Mouse (Mus musculus): ENCODE measurements around the gene 1700010B08Rik. TPM values are rescaled to one million over a fixed set of nuclear protein-coding genes. Genes with fewer than 3 reads are reported as not detected.
A peak's percentile ranks its signal among the peaks of the same experiment; 100 is the strongest.

The 1700010B08Rik gene
- polyA plus RNA-seq, 2 experiments, result not detected

DNA sequence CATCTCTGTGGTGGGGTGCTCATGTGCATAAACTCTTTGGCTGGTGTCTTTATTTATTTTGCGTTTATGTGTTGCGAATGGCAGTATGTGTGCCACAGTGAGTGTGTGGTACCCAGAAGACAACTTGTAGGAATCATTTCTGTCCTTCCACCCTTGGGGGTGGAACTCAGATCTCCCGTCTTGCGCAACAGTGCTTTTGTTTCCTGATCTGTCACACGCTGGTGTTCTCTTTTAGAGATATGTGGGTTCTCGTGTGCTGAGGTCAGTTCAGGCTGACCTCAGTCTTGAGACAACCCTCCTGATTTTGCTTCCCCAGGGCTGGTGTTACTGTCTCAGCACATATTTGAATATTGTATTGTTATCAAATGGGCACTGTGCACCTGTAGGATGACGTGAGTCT is 19.9 kb downstream of the 1700010B08Rik start:
- Histone ChIP-seq H3K36me3 (ENCODE audit: control insufficient read depth, insufficient read depth, low read length) (no peaks in the 10 kb centered on the region), H3K9me3 (ENCODE audit: control insufficient read depth, low read length) (no peaks in the 10 kb centered on the region), H3K4me1 (ENCODE audit: control insufficient read depth, insufficient read depth, low read length) (peaks cover 15% of the 10 kb centered on the region), H3K4me3 (replicated peaks; ENCODE audit: low read length) (no peak overlapping the region), H3K27ac (replicated peaks; ENCODE audit: low read depth, low read length) (no peak overlapping the region), H3K4me2 (replicated peaks; ENCODE audit: low read depth, low read length, severe bottlenecking) (no peak overlapping the region), H3K9ac (ENCODE audit: low read depth, low read length, severe bottlenecking) (no peak overlapping the region), H3K27me3 (ENCODE audit: control insufficient read depth, insufficient read depth, low read length) (no peaks in the 10 kb centered on the region)
- DNase-seq (ENCODE audit: low spot score) (no peak), ATAC-seq (ENCODE audit: low FRiP score, low read depth) (no peak)
- 97% methylated on average over 7 of the region's 7 CpGs for WGBS
- TF ChIP-seq POLR2A (IDR thresholded peaks at IDR 0.05; ENCODE audit: borderline replicate concordance, extremely low read depth, insufficient read depth, insufficient read length), result no peak

GRCm38 (mm10) chr2:173742090-173742489 is 22.9 kb downstream of the 1700010B08Rik start:
- Histone ChIP-seq H3K36me3 (ENCODE audit: control insufficient read depth, insufficient read depth, low read length) (no peaks in the 10 kb centered on the region), H3K27me3 (ENCODE audit: control insufficient read depth, insufficient read depth, low read length) (no peaks in the 10 kb centered on the region), H3K9me3 (ENCODE audit: control insufficient read depth, low read length) (no peaks in the 10 kb centered on the region), H3K4me3 (replicated peaks; ENCODE audit: low read length) (no peak overlapping the region), H3K9ac (ENCODE audit: low read depth, low read length, severe bottlenecking) (no peak overlapping the region), H3K4me2 (replicated peaks; ENCODE audit: low read depth, low read length, severe bottlenecking) (no peak overlapping the region), H3K27ac (replicated peaks; ENCODE audit: low read depth, low read length) (0 out of 2 replicates have a peak overlapping the region, but pooled peaks have one; percentile 5), H3K4me1 (ENCODE audit: control insufficient read depth, insufficient read depth, low read length) (peaks cover 15% of the 10 kb centered on the region)
- no peak for TF ChIP-seq POLR2A (IDR thresholded peaks at IDR 0.05; ENCODE audit: borderline replicate concordance, extremely low read depth, insufficient read depth, insufficient read length)
- ATAC-seq (ENCODE audit: low FRiP score, low read depth) (no peak), DNase-seq (ENCODE audit: low spot score) (no peak)
- 65% methylated on average over 13 of the region's 13 CpGs for WGBS

DNA sequence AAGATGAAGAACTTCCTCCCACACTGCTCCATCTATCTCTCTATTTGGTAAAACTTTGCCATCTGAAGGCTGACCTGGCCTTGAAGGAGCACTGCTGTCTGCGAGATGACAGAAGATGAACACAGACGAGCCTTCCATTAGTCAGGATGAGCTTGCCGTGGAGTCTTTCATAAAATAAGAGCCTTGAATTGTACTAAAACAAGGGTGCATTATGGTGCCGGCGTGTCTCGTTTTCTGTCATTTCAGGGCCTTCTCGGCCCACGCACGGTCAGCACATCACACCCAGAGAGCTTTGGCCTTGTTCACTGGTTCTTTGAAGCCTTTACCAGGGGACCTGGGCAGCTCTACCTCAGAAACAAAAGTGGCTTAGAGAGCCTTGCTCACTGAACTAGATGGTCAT is 23.5 kb downstream of the 1700010B08Rik start:
- DNase-seq (ENCODE audit: low spot score), result no peak
- no peak overlapping the region for H3K27ac ChIP-seq (replicated peaks; ENCODE audit: low read depth, low read length)

GRCm38 (mm10) chr2:173744070-173744815 is 25.0 kb downstream of the 1700010B08Rik start:
- no peak overlapping the region for H3K9ac ChIP-seq (ENCODE audit: low read depth, low read length, severe bottlenecking)
- H3K4me1 ChIP-seq (ENCODE audit: control insufficient read depth, insufficient read depth, low read length), result peaks cover 7% of the 10 kb centered on the region; the same call in 1 of the 2 replicates
- no peaks in the 10 kb centered on the region for H3K27me3 ChIP-seq (ENCODE audit: control insufficient read depth, insufficient read depth, low read length)
- TF ChIP-seq POLR2A (IDR thresholded peaks at IDR 0.05; ENCODE audit: borderline replicate concordance, extremely low read depth, insufficient read depth, insufficient read length), result no peak
- ATAC-seq (ENCODE audit: low FRiP score, low read depth) (no peak), DNase-seq (ENCODE audit: low spot score) (no peak)
- 86% methylated on average over 7 of the region's 7 CpGs for WGBS
- H3K4me3 ChIP-seq (replicated peaks; ENCODE audit: low read length), result no peak overlapping the region
- H3K9me3 ChIP-seq (ENCODE audit: control insufficient read depth, low read length), result no peaks in the 10 kb centered on the region
- no peaks in the 10 kb centered on the region for H3K36me3 ChIP-seq (ENCODE audit: control insufficient read depth, insufficient read depth, low read length)
- no peak overlapping the region for H3K27ac ChIP-seq (replicated peaks; ENCODE audit: low read depth, low read length)
- no peak overlapping the region for H3K4me2 ChIP-seq (replicated peaks; ENCODE audit: low read depth, low read length, severe bottlenecking)

More for the DNA sequence above, 23.5 kb downstream of the 1700010B08Rik start:
- H3K36me3 ChIP-seq (ENCODE audit: control insufficient read depth, insufficient read depth, low read length), result no peaks in the 10 kb centered on the region
- H3K4me1 ChIP-seq (ENCODE audit: control insufficient read depth, insufficient read depth, low read length), result peaks cover 15% of the 10 kb centered on the region
- WGBS, result 84% methylated on average over 9 of the region's 9 CpGs
- no peak overlapping the region for H3K9ac ChIP-seq (ENCODE audit: low read depth, low read length, severe bottlenecking)
- no peak overlapping the region for H3K4me2 ChIP-seq (replicated peaks; ENCODE audit: low read depth, low read length, severe bottlenecking)
- no peaks in the 10 kb centered on the region for H3K9me3 ChIP-seq (ENCODE audit: control insufficient read depth, low read length)
- no peak for TF ChIP-seq POLR2A (IDR thresholded peaks at IDR 0.05; ENCODE audit: borderline replicate concordance, extremely low read depth, insufficient read depth, insufficient read length)
- H3K4me3 ChIP-seq (replicated peaks; ENCODE audit: low read length), result no peak overlapping the region
- no peaks in the 10 kb centered on the region for H3K27me3 ChIP-seq (ENCODE audit: control insufficient read depth, insufficient read depth, low read length)
- ATAC-seq (ENCODE audit: low FRiP score, low read depth), result no peak

GRCm38 (mm10) chr2:173748961-173749659 is 29.9 kb downstream of the 1700010B08Rik start:
- 67% methylated on average over 2 of the region's 2 CpGs for WGBS

More at GRCm38 (mm10) chr2:173748961-173749659, 29.9 kb downstream of the 1700010B08Rik start:
- no peaks in the 10 kb centered on the region; the same call in 1 of the 2 replicates for H3K36me3 ChIP-seq (ENCODE audit: control insufficient read depth, insufficient read depth, low read length)
- TF ChIP-seq POLR2A (IDR thresholded peaks at IDR 0.05; ENCODE audit: borderline replicate concordance, extremely low read depth, insufficient read depth, insufficient read length), result no peak
- DNase-seq (ENCODE audit: low spot score) (no peak), ATAC-seq (ENCODE audit: low FRiP score, low read depth) (no peak)
- H3K27ac ChIP-seq (replicated peaks; ENCODE audit: low read depth, low read length), result no peak overlapping the region
- H3K9ac ChIP-seq (ENCODE audit: low read depth, low read length, severe bottlenecking), result no peak overlapping the region
- no peak overlapping the region for H3K4me2 ChIP-seq (replicated peaks; ENCODE audit: low read depth, low read length, severe bottlenecking)
- H3K4me1 ChIP-seq (ENCODE audit: control insufficient read depth, insufficient read depth, low read length), result no peaks in the 10 kb centered on the region
- H3K9me3 ChIP-seq (ENCODE audit: control insufficient read depth, low read length), result no peaks in the 10 kb centered on the region
- no peaks in the 10 kb centered on the region for H3K27me3 ChIP-seq (ENCODE audit: control insufficient read depth, insufficient read depth, low read length)
- H3K4me3 ChIP-seq (replicated peaks; ENCODE audit: low read length), result no peak overlapping the region

Measured in limb, embryonic 14.5 days (tissue).